Mouse (Mus musculus) cortical plate, adult 2 months (tissue): ENCODE data around the gene Ndufv3.

Experiments
- CTCF ChIP-seq: fragments of 200-500 bp; IDR thresholded peaks from 2 replicates; pipeline ENCODE4 v1.5.1; 2011; ENCODE audit warnings: mild to moderate bottlenecking, control low read depth, low read length; ENCODE audit not compliant: insufficient read depth; ENCODE audit errors: extremely low read depth
- POLR2A ChIP-seq: fragments of 200-500 bp; IDR thresholded peaks from 2 replicates; pipeline ENCODE4 v1.6.1; 2011; ENCODE audit warnings: mild to moderate bottlenecking, low read length, control low read depth; ENCODE audit not compliant: insufficient read depth; ENCODE audit errors: extremely low read depth

DNA sequence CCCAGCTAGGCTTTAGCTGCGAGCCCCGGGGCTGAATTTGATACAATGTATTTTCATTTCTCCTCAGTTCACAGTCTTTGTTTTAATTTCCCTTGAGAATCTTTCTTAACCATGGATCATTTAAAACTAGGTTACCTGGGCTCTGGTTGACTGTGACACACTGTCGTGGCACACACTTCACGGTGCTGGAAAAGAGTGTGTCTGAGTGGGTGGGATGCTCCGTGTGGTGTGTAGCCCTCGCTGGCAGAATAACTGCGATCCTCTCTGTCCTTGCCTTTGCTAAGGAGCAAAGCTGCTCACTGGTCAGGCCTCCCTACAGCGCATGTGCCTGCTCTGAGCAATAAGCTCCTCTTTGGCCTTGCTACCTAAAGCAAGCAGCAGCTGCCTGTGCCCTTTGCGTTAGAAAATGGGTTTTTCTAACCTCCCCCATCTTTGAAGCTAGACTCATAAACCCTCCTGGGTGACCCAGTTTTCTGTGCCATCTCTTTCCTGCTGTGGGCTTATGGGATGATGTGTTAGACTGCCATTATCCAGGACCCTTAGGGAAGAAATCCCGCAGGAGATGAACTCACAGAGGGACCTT is 33.2 kb upstream of the Ndufv3 start:
- TF ChIP-seq CTCF: no peak
- no peak for TF ChIP-seq POLR2A
